16 mouse cellular contexts compared by ENCODE assay signal in the genomic region with DNA sequence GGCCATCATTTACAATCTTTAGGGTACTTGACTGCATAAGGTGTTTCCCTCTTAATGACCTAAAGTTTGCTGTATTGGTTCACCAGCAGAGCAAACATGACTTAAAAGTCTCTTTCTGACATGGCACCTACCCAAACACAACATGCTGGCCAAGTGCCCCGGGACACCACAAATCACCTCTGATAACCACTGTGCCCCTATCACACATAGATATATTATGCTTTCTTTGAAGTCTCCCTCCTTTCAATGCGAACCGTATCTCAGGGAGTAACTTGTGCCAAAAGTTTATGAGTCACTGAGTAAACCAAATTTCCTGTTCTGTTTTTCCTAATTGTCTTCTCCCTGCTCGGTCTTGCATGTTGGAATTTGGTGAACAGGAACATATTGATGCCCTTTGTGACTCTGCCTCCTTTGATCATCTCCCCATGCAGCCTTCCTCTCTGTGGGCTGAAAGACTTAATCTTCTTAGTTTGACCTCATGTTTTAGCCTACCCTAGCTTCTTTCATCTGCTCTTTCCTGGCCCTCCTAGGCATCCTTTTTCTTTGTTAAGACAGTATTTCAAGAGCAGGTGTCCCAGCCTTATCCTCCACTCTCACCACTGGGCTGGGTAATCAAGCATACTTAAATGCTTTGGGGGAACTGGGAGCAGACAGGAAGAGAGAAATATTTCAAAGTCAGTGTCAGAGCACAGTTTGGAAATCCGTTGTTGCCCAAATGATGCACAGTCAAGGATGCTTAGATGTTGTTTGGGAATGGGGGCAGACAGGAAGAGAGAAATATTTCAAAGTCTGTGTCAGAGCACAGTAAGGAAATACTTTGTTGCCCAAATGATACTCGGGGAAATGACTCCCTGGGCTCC.
DNase-seq lines count a peak whose midpoint lies in the region; ATAC-seq and TF ChIP-seq lines count a peak whose summit lies in the region.
"Had no signal": no experiment of that assay in that cellular context is flagged by ENCODE, and none has a peak within 500 bp of the region (broad histone marks: within the 10 kb centered on the region; RNA-seq: fewer than 3 reads in every experiment).

No protein-coding gene starts in this region.

- TF ChIP-seq CTCF in midbrain, postnatal 0 days (IDR thresholded peaks at IDR 0.05) = no peak

- no peak overlapping the region for H3K4me2 ChIP-seq in forebrain, embryonic 14.5 days (ENCODE audit: low read length)
- H3K4me2 ChIP-seq in midbrain, postnatal 0 days (ENCODE audit: low read depth, low read length, poor library complexity, severe bottlenecking) = no peak overlapping the region
- H3K4me2 ChIP-seq in stomach, embryonic 16.5 days (ENCODE audit: low read depth, low read length) = no peak overlapping the region
- H3K4me2 ChIP-seq: embryonic facial prominence, embryonic 12.5 days; limb, embryonic 15.5 days had no signal

- H3K27ac ChIP-seq in forebrain, embryonic 10.5 days = peak overlapping the region; percentile 74
- H3K27ac ChIP-seq in forebrain, embryonic 14.5 days (ENCODE audit: low read depth, low read length) = no peak overlapping the region
- H3K27ac ChIP-seq in midbrain, embryonic 10.5 days (replicated peaks) = peak overlapping the region; percentile 61; the same call in 1 of the 2 replicates
- no peak overlapping the region for H3K27ac ChIP-seq in midbrain, postnatal 0 days (ENCODE audit: low read depth, low read length)
- H3K27ac ChIP-seq in stomach, embryonic 16.5 days (ENCODE audit: low read length) = no peak overlapping the region
- H3K27ac ChIP-seq: embryonic facial prominence, embryonic 12.5 days; limb, embryonic 15.5 days had no signal

- H3K9ac ChIP-seq in forebrain, embryonic 14.5 days (ENCODE audit: low read length) = no peak overlapping the region
- H3K9ac ChIP-seq in midbrain, postnatal 0 days (replicated peaks; ENCODE audit: low read length, poor library complexity, severe bottlenecking) = no peak overlapping the region
- H3K9ac ChIP-seq in stomach, embryonic 16.5 days (ENCODE audit: low read length) = no peak overlapping the region
- H3K9ac ChIP-seq: embryonic facial prominence, embryonic 12.5 days; limb, embryonic 15.5 days had no signal

- H3K4me1 ChIP-seq in forebrain, embryonic 10.5 days = peaks cover 47% of the 10 kb centered on the region
- H3K4me1 ChIP-seq in forebrain, embryonic 14.5 days (ENCODE audit: control insufficient read depth, insufficient read depth, low read length) = no peaks in the 10 kb centered on the region
- H3K4me1 ChIP-seq in midbrain, embryonic 10.5 days = peaks cover 20% of the 10 kb centered on the region
- H3K4me1 ChIP-seq in midbrain, postnatal 0 days (ENCODE audit: insufficient read depth, low read length) = no peaks in the 10 kb centered on the region
- no peaks in the 10 kb centered on the region for H3K4me1 ChIP-seq in stomach, embryonic 16.5 days (ENCODE audit: control insufficient read depth, insufficient read depth, low read length)
- H3K4me1 ChIP-seq: limb, embryonic 15.5 days had no signal

- no peaks in the 10 kb centered on the region for H3K9me3 ChIP-seq in forebrain, embryonic 10.5 days
- H3K9me3 ChIP-seq in forebrain, embryonic 14.5 days (replicated peaks; ENCODE audit: control insufficient read depth, low read length) = no peaks in the 10 kb centered on the region
- H3K9me3 ChIP-seq in midbrain, embryonic 10.5 days (replicated peaks) = no peaks in the 10 kb centered on the region
- no peaks in the 10 kb centered on the region for H3K9me3 ChIP-seq in midbrain, postnatal 0 days (ENCODE audit: low read length)
- H3K9me3 ChIP-seq in stomach, embryonic 16.5 days (replicated peaks; ENCODE audit: control insufficient read depth, low read length) = no peaks in the 10 kb centered on the region
- H3K9me3 ChIP-seq: embryonic facial prominence, embryonic 12.5 days; G1E; limb, embryonic 15.5 days had no signal

- WGBS in forebrain, embryonic 10.5 days = 13% methylated on average over 6 of the region's 6 CpGs
- WGBS in forebrain, embryonic 14.5 days = 7% methylated on average over 6 of the region's 6 CpGs
- WGBS in midbrain, embryonic 10.5 days = 6% methylated on average over 6 of the region's 6 CpGs
- WGBS in midbrain, postnatal 0 days = 14% methylated on average over 6 of the region's 6 CpGs
- WGBS in stomach, embryonic 16.5 days = 28% methylated on average over 6 of the region's 6 CpGs

- peaks cover 36% of the 10 kb centered on the region for H3K27me3 ChIP-seq in forebrain, embryonic 10.5 days (ENCODE audit: poor library complexity, severe bottlenecking)
- H3K27me3 ChIP-seq in forebrain, embryonic 14.5 days (replicated peaks; ENCODE audit: control insufficient read depth, insufficient read depth, low read length) = no peaks in the 10 kb centered on the region
- H3K27me3 ChIP-seq in midbrain, embryonic 10.5 days (ENCODE audit: low read depth, poor library complexity, severe bottlenecking) = peaks cover 21% of the 10 kb centered on the region
- no peaks in the 10 kb centered on the region for H3K27me3 ChIP-seq in midbrain, postnatal 0 days (ENCODE audit: insufficient read depth, low read length)
- no peaks in the 10 kb centered on the region for H3K27me3 ChIP-seq in stomach, embryonic 16.5 days (ENCODE audit: control insufficient read depth, insufficient read depth, low read length)
- H3K27me3 ChIP-seq: embryonic facial prominence, embryonic 12.5 days; limb, embryonic 15.5 days had no signal

- no peak for DNase-seq in forebrain, embryonic 10.5 days (ENCODE audit: extremely low spot score, low spot score)
- no peak for DNase-seq in forebrain, embryonic 14.5 days (ENCODE audit: low spot score)
- peak; percentile 34 for DNase-seq in midbrain, embryonic 10.5 days (ENCODE audit: low spot score)
- no peak for DNase-seq in midbrain, postnatal 0 days (ENCODE audit: low spot score)
- DNase-seq in embryo, embryonic 9.5 days (ENCODE audit: extremely low spot score) = peak; percentile 32
- no peak for DNase-seq in left cerebral cortex, adult 9 months (ENCODE audit: low spot score in 2 of 2)
- no peak for DNase-seq in B cell, adult 2 months
- DNase-seq: cerebellum, adult 18-20 months; gastrocnemius, postnatal 36 days; layer of hippocampus, postnatal 36 days had no signal

- ATAC-seq in forebrain, embryonic 14.5 days = no peak
- ATAC-seq in midbrain, postnatal 0 days (ENCODE audit: low FRiP score) = no peak
- peak; percentile 44; the same call in 1 of the 2 replicates for ATAC-seq in stomach, embryonic 16.5 days (ENCODE audit: insufficient read depth, low FRiP score)
- ATAC-seq: forebrain, embryonic 16.5 days; lung, postnatal 0 days had no signal

- no peak overlapping the region for H3K4me3 ChIP-seq in forebrain, embryonic 10.5 days
- H3K4me3 ChIP-seq in forebrain, embryonic 14.5 days (ENCODE audit: low read depth, low read length) = no peak overlapping the region
- no peak overlapping the region for H3K4me3 ChIP-seq in midbrain, embryonic 10.5 days
- no peak overlapping the region for H3K4me3 ChIP-seq in midbrain, postnatal 0 days (ENCODE audit: low read depth, low read length)
- H3K4me3 ChIP-seq in stomach, embryonic 16.5 days (replicated peaks; ENCODE audit: low read length) = no peak overlapping the region
- H3K4me3 ChIP-seq: embryonic facial prominence, embryonic 12.5 days; limb, embryonic 15.5 days had no signal

- H3K36me3 ChIP-seq in forebrain, embryonic 10.5 days (replicated peaks) = no peaks in the 10 kb centered on the region
- H3K36me3 ChIP-seq in forebrain, embryonic 14.5 days (ENCODE audit: control insufficient read depth, insufficient read depth, low read length) = no peaks in the 10 kb centered on the region
- no peaks in the 10 kb centered on the region for H3K36me3 ChIP-seq in midbrain, embryonic 10.5 days
- H3K36me3 ChIP-seq in midbrain, postnatal 0 days (ENCODE audit: insufficient read depth, low read length) = no peaks in the 10 kb centered on the region
- no peaks in the 10 kb centered on the region for H3K36me3 ChIP-seq in stomach, embryonic 16.5 days (ENCODE audit: control insufficient read depth, insufficient read depth, low read length)
- H3K36me3 ChIP-seq: embryonic facial prominence, embryonic 12.5 days; G1E; limb, embryonic 15.5 days had no signal

Comparison
In these comparisons a context has a peak if more than half of its experiments do, and no peak if none do; other contexts are left out.
1. DNase-seq: peak in midbrain, embryonic 10.5 days (single experiment) and embryo, embryonic 9.5 days (single experiment); none in forebrain, embryonic 10.5 days (single experiment), forebrain, embryonic 14.5 days (single experiment), midbrain, postnatal 0 days (single experiment), left cerebral cortex, adult 9 months (0 of 2) and B cell, adult 2 months (0 of 2).
2. H3K27ac ChIP-seq: peak in forebrain, embryonic 10.5 days (single experiment) and midbrain, embryonic 10.5 days (single experiment); none in forebrain, embryonic 14.5 days (single experiment), midbrain, postnatal 0 days (single experiment) and stomach, embryonic 16.5 days (single experiment).